8 mouse cellular contexts compared by ENCODE assay signal in the genomic region with DNA sequence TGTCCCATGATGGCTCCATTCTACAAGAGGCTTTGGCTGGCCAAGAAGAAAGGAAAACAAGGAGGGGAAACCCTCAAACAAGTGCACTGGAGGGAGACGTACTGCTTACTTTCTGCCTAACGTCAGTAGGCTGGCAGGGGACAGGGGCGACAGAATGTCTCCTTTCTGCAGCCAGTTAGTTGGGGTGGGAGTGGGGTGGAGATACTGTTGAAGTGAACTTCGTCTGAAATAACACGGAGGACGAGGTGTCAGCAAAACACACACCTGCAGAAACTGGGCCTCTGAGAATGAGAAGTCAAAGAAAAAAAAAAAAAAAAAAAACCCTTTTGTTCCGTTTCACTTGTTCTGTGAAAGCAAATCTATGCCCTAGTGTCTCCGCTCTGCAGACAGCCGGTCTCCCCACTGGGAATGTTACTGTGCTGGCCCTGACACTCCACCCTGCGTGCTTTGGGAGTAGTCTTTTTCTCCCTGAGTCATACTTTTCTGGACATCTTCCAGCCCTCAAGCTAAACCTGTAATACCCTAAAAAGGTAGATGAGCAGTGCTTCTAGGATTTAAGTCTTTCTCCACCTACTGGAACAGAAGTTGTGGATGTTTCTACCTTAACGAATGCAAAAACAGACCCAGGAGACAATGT.
DNase-seq lines count a peak whose midpoint lies in the region; ATAC-seq lines count a peak whose summit lies in the region.

No protein-coding gene starts in this region.

- H3K4me3 ChIP-seq in hindbrain, embryonic 13.5 days, result no peak overlapping the region

- DNase-seq in gastrocnemius, adult 18-20 months (ENCODE audit: low spot score), result peak; percentile 43
- no peak for DNase-seq in gastrocnemius, postnatal 10 days
- peak; percentile 79 for DNase-seq in A20 (ENCODE audit: low read depth, low spot score)
- peak; percentile 28 to 36 for DNase-seq in cerebellum, postnatal 10 days
- DNase-seq in kidney, postnatal 36 days, result peak; percentile 32 to 47
- no peak for DNase-seq in embryo, embryonic 10 days (ENCODE audit: low spot score)
- DNase-seq in left cerebral cortex, postnatal 10 days (ENCODE audit: extremely low spot score in 1 of 2, low spot score in 2 of 2), result no peak

- intact Hi-C loops in left cerebral cortex, postnatal 10 days (cut with DNase I), result no loop called here

- no peaks in the 10 kb centered on the region for H3K27me3 ChIP-seq in hindbrain, embryonic 13.5 days

- no peaks in the 10 kb centered on the region for H3K36me3 ChIP-seq in hindbrain, embryonic 13.5 days

- WGBS in hindbrain, embryonic 13.5 days, result 53% methylated on average over 11 of the region's 11 CpGs

- H3K4me1 ChIP-seq in hindbrain, embryonic 13.5 days (replicated peaks), result peaks cover 60% of the 10 kb centered on the region

- H3K9ac ChIP-seq in hindbrain, embryonic 13.5 days, result no peak overlapping the region

- no peak overlapping the region for H3K27ac ChIP-seq in hindbrain, embryonic 13.5 days

- H3K9me3 ChIP-seq in hindbrain, embryonic 13.5 days, result no peaks in the 10 kb centered on the region

- H3K4me2 ChIP-seq in hindbrain, embryonic 13.5 days, result no peak overlapping the region

- ATAC-seq in hindbrain, embryonic 13.5 days (ENCODE audit: low FRiP score), result no peak

Comparison
In these comparisons a context has a peak if more than half of its experiments do, and no peak if none do; other contexts are left out.
1. DNase-seq: peak in gastrocnemius, adult 18-20 months (single experiment), A20 (single experiment), cerebellum, postnatal 10 days (2 of 2) and kidney, postnatal 36 days (2 of 2); none in gastrocnemius, postnatal 10 days (single experiment), embryo, embryonic 10 days (single experiment) and left cerebral cortex, postnatal 10 days (0 of 2).